Mouse (Mus musculus) embryonic facial prominence, embryonic 14.5 days (tissue): ENCODE results near the gene Smurf1. TPM values are rescaled to one million over a fixed set of nuclear protein-coding genes. Genes with fewer than 3 reads are reported as not detected.

Source experiments
- ATAC-seq: fragments of 200-750 bp; cut with Nextera tagmentation; 2 replicates; pipeline ENCODE4 v1.8.0; 2017; ENCODE audit warnings: low read depth, moderate number of reproducible peaks, moderate TSS enrichment
- DNase-seq: peaks from one replicate; pipeline ENCODE4 v3.0.0-alpha.2; 2015; ENCODE audit warnings: low spot score
- H3K27ac ChIP-seq: fragments of 300-500 bp; sonication (generic); replicated peaks from 2 replicates; pipeline ENCODE4 v1.5.1; 2014; ENCODE audit warnings: low read depth, mild to moderate bottlenecking, low read length, moderate library complexity
- H3K27me3 ChIP-seq: fragments of 300-500 bp; sonication (generic); replicated peaks from 2 replicates; pipeline ENCODE4 v1.6.1; 2014; ENCODE audit warnings: low read length; ENCODE audit not compliant: control insufficient read depth, insufficient read depth
- H3K36me3 ChIP-seq: fragments of 300-500 bp; sonication (generic); 2 replicates; pipeline ENCODE4 v1.6.1; 2014; ENCODE audit warnings: low read length, mixed read lengths; ENCODE audit not compliant: control insufficient read depth, insufficient read depth
- H3K4me1 ChIP-seq: fragments of 300-500 bp; sonication (generic); 2 replicates; pipeline ENCODE4 v1.6.1; 2014; ENCODE audit warnings: antibody characterized with exemption, low read length; ENCODE audit not compliant: control insufficient read depth, insufficient read depth
- H3K4me2 ChIP-seq: fragments of 300-500 bp; sonication (generic); 2 replicates; pipeline ENCODE4 v1.6.1; 2014; ENCODE audit warnings: low read depth, mild to moderate bottlenecking, low read length, moderate library complexity, mixed read lengths
- H3K4me3 ChIP-seq: fragments of 300-500 bp; sonication (generic); 2 replicates; pipeline ENCODE4 v1.5.1; 2014; ENCODE audit warnings: low read depth, mild to moderate bottlenecking, low read length
- H3K9ac ChIP-seq: fragments of 300-500 bp; sonication (generic); 2 replicates; pipeline ENCODE4 v1.6.1; 2014; ENCODE audit warnings: low read depth, mild to moderate bottlenecking, low read length, moderate library complexity, mixed read lengths
- H3K9me3 ChIP-seq: fragments of 300-500 bp; sonication (generic); 2 replicates; pipeline ENCODE4 v1.6.1; 2016; ENCODE audit warnings: low read length; ENCODE audit not compliant: control insufficient read depth
- WGBS: fragments of 180-500 bp; shearing (Covaris S2); extraction: QIAGEN DNeasy Blood & Tissue Kit; methylation state at CpG from one replicate; pipeline ENCODE4 v1.1.7; 2014; 5-methylcytosine and 5-hydroxymethylcytosine counted together
- polyA plus RNA-seq: library from polyadenylated mRNA; unstranded; fragments of >200 nt; fragmentation: Nextera tagmentation; extraction: Ambion mirVana; gene quantifications from 2 replicates; pipeline ENCODE4 v1.2.1, GENCODE M21; 2014

The Smurf1 gene
- polyA plus RNA-seq, 1 experiment from 2014 or later = 19.9 TPM

GRCm38 (mm10) chr5:144904356-144905134 is 61.1 kb downstream of the Smurf1 start:
- peaks cover 13% of the 10 kb centered on the region for H3K4me1 ChIP-seq
- DNase-seq = no peak

GRCm38 (mm10) chr5:144901791-144902190 is 63.9 kb downstream of the Smurf1 start:
- DNase-seq (no peak), ATAC-seq (no peak)
- WGBS = 51% methylated on average over 10 of the region's 10 CpGs

More at GRCm38 (mm10) chr5:144904356-144905134, 61.1 kb downstream of the Smurf1 start:
- Histone ChIP-seq H3K9ac (no peak overlapping the region), H3K4me3 (no peak overlapping the region), H3K36me3 (peaks cover 17% of the 10 kb centered on the region), H3K4me2 (no peak overlapping the region), H3K9me3 (no peaks in the 10 kb centered on the region), H3K27me3 (no peaks in the 10 kb centered on the region), H3K27ac (no peak overlapping the region)
- 64% methylated on average over 12 of the region's 12 CpGs for WGBS
- no peak for ATAC-seq

GRCm38 (mm10) chr5:144901035-144901434 is 64.6 kb downstream of the Smurf1 start:
- no peak for DNase-seq

More at GRCm38 (mm10) chr5:144901791-144902190, 63.9 kb downstream of the Smurf1 start:
- Histone ChIP-seq H3K4me2 (no peak overlapping the region), H3K27me3 (no peaks in the 10 kb centered on the region), H3K9me3 (no peaks in the 10 kb centered on the region), H3K4me1 (peaks cover 13% of the 10 kb centered on the region), H3K9ac (no peak overlapping the region), H3K4me3 (no peak overlapping the region), H3K36me3 (peaks cover 29% of the 10 kb centered on the region), H3K27ac (no peak overlapping the region)

GRCm38 (mm10) chr5:144898448-144899052 is 67.1 kb downstream of the Smurf1 start:
- peaks cover 52% of the 10 kb centered on the region for H3K36me3 ChIP-seq
- peak; percentile 47 for DNase-seq
- no peaks in the 10 kb centered on the region for H3K27me3 ChIP-seq
- ATAC-seq = peak; percentile 73; the same call in 1 of the 2 replicates
- no peak overlapping the region for H3K9ac ChIP-seq
- peaks cover 7% of the 10 kb centered on the region for H3K4me1 ChIP-seq
- H3K4me3 ChIP-seq = no peak overlapping the region
- H3K4me2 ChIP-seq = no peak overlapping the region
- no peak overlapping the region for H3K27ac ChIP-seq
- WGBS = 27% methylated on average over 7 of the region's 7 CpGs
- no peaks in the 10 kb centered on the region for H3K9me3 ChIP-seq

More at GRCm38 (mm10) chr5:144901035-144901434, 64.6 kb downstream of the Smurf1 start:
- Histone ChIP-seq H3K27me3 (no peaks in the 10 kb centered on the region), H3K9me3 (no peaks in the 10 kb centered on the region), H3K36me3 (peaks cover 37% of the 10 kb centered on the region), H3K4me3 (no peak overlapping the region), H3K27ac (no peak overlapping the region), H3K9ac (no peak overlapping the region), H3K4me2 (no peak overlapping the region), H3K4me1 (peaks cover 13% of the 10 kb centered on the region)
- ATAC-seq = no peak
- WGBS = 83% methylated on average over 7 of the region's 7 CpGs

- Histone ChIP-seq H3K4me2 (no peak overlapping the region), H3K36me3 (peaks cover 55% of the 10 kb centered on the region), H3K9me3 (no peaks in the 10 kb centered on the region), H3K9ac (no peak overlapping the region), H3K4me1 (peaks cover 7% of the 10 kb centered on the region), H3K4me3 (no peak overlapping the region), H3K27me3 (no peaks in the 10 kb centered on the region), H3K27ac (no peak overlapping the region)
- DNase-seq = peak; percentile 43
- 53% methylated on average over 7 of the region's 7 CpGs for WGBS
- ATAC-seq = peak; percentile 51; the same call in 1 of the 2 replicates
Observed at GRCm38 (mm10) chr5:144897881-144898280, 67.8 kb downstream of the Smurf1 start.

- H3K9ac ChIP-seq = no peak overlapping the region
- H3K27me3 ChIP-seq = no peaks in the 10 kb centered on the region
Observed at GRCm38 (mm10) chr5:144891276-144891675, 74.4 kb downstream of the Smurf1 start.

GRCm38 (mm10) chr5:144885968-144886650 is 79.5 kb downstream of the Smurf1 start:
- Histone ChIP-seq H3K9me3 (no peaks in the 10 kb centered on the region), H3K9ac (no peak overlapping the region), H3K36me3 (peaks cover 95% of the 10 kb centered on the region), H3K27me3 (no peaks in the 10 kb centered on the region), H3K4me1 (no peaks in the 10 kb centered on the region), H3K4me2 (no peak overlapping the region), H3K4me3 (no peak overlapping the region), H3K27ac (no peak overlapping the region)
- 87% methylated on average over 9 of the region's 9 CpGs for WGBS
- no peak for DNase-seq
- ATAC-seq = no peak

More at GRCm38 (mm10) chr5:144891276-144891675, 74.4 kb downstream of the Smurf1 start:
- Histone ChIP-seq H3K4me2 (no peak overlapping the region), H3K9me3 (no peaks in the 10 kb centered on the region), H3K27ac (no peak overlapping the region), H3K4me1 (no peaks in the 10 kb centered on the region), H3K36me3 (peaks cover 79% of the 10 kb centered on the region), H3K4me3 (no peak overlapping the region)
- ATAC-seq (no peak), DNase-seq (no peak)
- WGBS = 87% methylated on average over 11 of the region's 11 CpGs

GRCm38 (mm10) chr5:144884629-144885217 is 80.9 kb downstream of the Smurf1 start:
- 85% methylated on average over 13 of the region's 13 CpGs for WGBS
- no peak overlapping the region for H3K4me3 ChIP-seq
- ATAC-seq (no peak), DNase-seq (no peak)
- no peaks in the 10 kb centered on the region for H3K4me1 ChIP-seq
- no peaks in the 10 kb centered on the region for H3K9me3 ChIP-seq
- H3K27me3 ChIP-seq = no peaks in the 10 kb centered on the region
- peaks cover 97% of the 10 kb centered on the region for H3K36me3 ChIP-seq
- H3K27ac ChIP-seq = no peak overlapping the region
- no peak overlapping the region for H3K9ac ChIP-seq
- no peak overlapping the region for H3K4me2 ChIP-seq
